Mouse (Mus musculus) lung, postnatal 0 days (tissue): ENCODE measurements around the gene Bckdk.
A peak's percentile ranks its signal among the peaks of the same experiment; 100 is the strongest.

Source experiments
- CTCF ChIP-seq: IDR thresholded peaks from 2 replicates; pipeline ENCODE4 v1.5.1; 2016; ENCODE audit warnings: antibody characterized with exemption, mild to moderate bottlenecking
- EP300 ChIP-seq: IDR thresholded peaks from 2 replicates; pipeline ENCODE4 v1.6.1; 2016; ENCODE audit warnings: antibody characterized with exemption, mild to moderate bottlenecking, control low read depth

DNA sequence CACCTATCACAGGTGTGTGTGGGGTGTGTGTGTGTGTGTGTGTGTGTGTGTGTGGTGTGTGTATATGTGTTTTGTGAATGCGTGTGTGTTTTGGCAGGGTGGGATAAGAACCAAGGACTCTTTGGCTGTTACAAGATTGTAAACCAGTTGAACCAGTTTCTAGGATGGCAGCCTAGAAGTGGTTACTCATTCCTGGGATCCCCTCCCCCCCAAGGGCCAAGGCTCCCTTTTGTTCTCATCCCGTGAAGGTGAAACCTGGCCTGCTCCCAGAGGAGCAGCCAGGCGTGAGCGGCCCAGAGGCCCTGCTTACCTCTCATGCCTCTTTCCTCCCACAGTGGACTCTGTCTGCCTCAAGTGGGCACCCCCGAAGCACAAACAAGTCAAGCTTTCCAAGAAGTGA is 21.4 kb downstream of the Bckdk start:
- TF ChIP-seq CTCF: no peak
- peak; percentile 95 for TF ChIP-seq EP300
